In the genomic region with DNA sequence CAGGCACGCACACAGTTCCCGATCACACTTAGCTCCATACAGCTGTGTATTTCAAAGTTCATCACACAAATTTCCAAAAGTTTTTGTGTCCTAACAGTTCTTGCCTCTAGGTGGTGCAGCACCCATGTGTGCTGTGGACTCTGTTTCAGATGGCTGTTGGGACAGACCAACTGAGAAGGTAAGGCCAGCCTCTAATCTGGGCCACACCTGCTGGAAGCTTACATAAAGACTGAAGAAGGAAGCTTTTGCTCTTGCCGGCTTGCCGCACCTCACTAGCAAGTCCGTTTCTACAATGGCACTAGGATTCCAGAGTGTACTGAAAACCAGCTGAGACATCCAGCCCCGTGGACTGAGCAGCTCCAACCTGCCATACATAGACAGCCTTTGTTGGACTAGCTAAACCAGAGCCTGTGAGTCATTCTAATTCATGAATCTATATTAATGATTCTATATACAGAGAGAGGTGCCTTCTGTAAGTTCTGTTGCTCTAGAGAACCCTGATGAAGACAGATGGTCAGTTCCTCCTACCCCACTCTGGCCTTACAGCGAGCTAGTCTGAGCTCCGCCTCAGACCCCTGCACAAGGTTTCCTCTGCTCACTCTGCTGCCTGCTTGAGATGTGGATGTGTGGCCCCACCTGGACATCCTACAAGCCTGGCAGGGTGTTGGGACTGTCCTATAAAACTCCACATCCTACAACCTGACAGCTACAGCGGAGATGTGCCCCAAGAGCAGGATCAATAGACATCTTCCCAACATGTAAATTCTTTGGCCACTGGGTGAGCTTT, we compare ENCODE assay signal across 12 mouse cellular contexts. TPM values are rescaled to one million over a fixed set of nuclear protein-coding genes. Genes with fewer than 3 reads are reported as not detected.
DNase-seq lines count a peak whose midpoint lies in the region; ATAC-seq and TF ChIP-seq lines count a peak whose summit lies in the region.
"Had no signal": no experiment of that assay in that cellular context is flagged by ENCODE, and none has a peak within 500 bp of the region (broad histone marks: within the 10 kb centered on the region; RNA-seq: fewer than 3 reads in every experiment).

No protein-coding gene starts in this region.

- ATAC-seq in erythroblast, adult 5-6 weeks (replicated peaks; ENCODE audit: low FRiP score, poor library complexity, severe bottlenecking), result peak; percentile 79
- ATAC-seq in stomach, embryonic 14.5 days (ENCODE audit: insufficient number of reproducible peaks, insufficient read depth, low FRiP score, low read depth), result peak; percentile 69; the same call in 1 of the 2 replicates
- ATAC-seq: inflammation-experienced regulatory T-cells, adult 6 months had no signal

- TF ChIP-seq POLR2A in cerebellum, adult 2 months (IDR thresholded peaks at IDR 0.05; ENCODE audit: borderline replicate concordance, insufficient read depth, low read length), result no peak
- no peak for TF ChIP-seq POLR2A in lung, adult 2 months (IDR thresholded peaks at IDR 0.05; ENCODE audit: borderline replicate concordance, extremely low read depth, low read depth, low read length)

- no peak for DNase-seq in cerebellum, adult 2 months
- no peak for DNase-seq in cerebellum, postnatal 10 days
- DNase-seq in lung, adult 2 months, result no peak
- DNase-seq in lung, postnatal 4 days, result no peak
- DNase-seq in adrenal gland, postnatal 25 days, result no peak
- no peak for DNase-seq in urinary bladder, postnatal 10 days (ENCODE audit: low spot score)
- DNase-seq: right cerebral cortex, postnatal 4 days had no signal

- H3K9ac ChIP-seq in stomach, embryonic 14.5 days (replicated peaks; ENCODE audit: low read depth, low read length), result no peak overlapping the region
- H3K9ac ChIP-seq: neural tube, embryonic 13.5 days had no signal

- H3K4me3 ChIP-seq in cerebellum, adult 2 months (replicated peaks; ENCODE audit: insufficient read depth, low read depth, low read length), result no peak overlapping the region
- H3K4me3 ChIP-seq in lung, adult 2 months (replicated peaks; ENCODE audit: extremely low read depth, low read depth, low read length), result no peak overlapping the region
- no peak overlapping the region for H3K4me3 ChIP-seq in stomach, embryonic 14.5 days (ENCODE audit: low read depth, low read length)
- H3K4me3 ChIP-seq: neural tube, embryonic 13.5 days had no signal

- TF ChIP-seq CTCF in cerebellum, adult 2 months (IDR thresholded peaks at IDR 0.05; ENCODE audit: borderline replicate concordance, insufficient read depth, low read depth, low read length), result peak; percentile 28; the same call in 1 of the 2 replicates
- peak; percentile 50 for TF ChIP-seq CTCF in lung, adult 2 months (IDR thresholded peaks at IDR 0.05; ENCODE audit: insufficient read depth, low read length)

- H3K36me3 ChIP-seq in stomach, embryonic 14.5 days (ENCODE audit: control insufficient read depth, insufficient read depth, low read length), result no peaks in the 10 kb centered on the region
- H3K36me3 ChIP-seq: neural tube, embryonic 13.5 days had no signal

- H3K27ac ChIP-seq in cerebellum, adult 2 months (ENCODE audit: insufficient read depth, low read length), result no peak overlapping the region
- H3K27ac ChIP-seq in stomach, embryonic 14.5 days (ENCODE audit: low read length), result no peak overlapping the region
- H3K27ac ChIP-seq: macrophage; neural tube, embryonic 13.5 days had no signal

- no peak overlapping the region for H3K4me2 ChIP-seq in stomach, embryonic 14.5 days (replicated peaks; ENCODE audit: low read depth, low read length)
- H3K4me2 ChIP-seq: neural tube, embryonic 13.5 days had no signal

- 80% methylated on average over 9 of the region's 9 CpGs for WGBS in cerebellum, adult 2 months
- 68% methylated on average over 9 of the region's 9 CpGs for WGBS in lung, adult 2 months
- WGBS in stomach, embryonic 14.5 days, result 72% methylated on average over 9 of the region's 9 CpGs

- H3K9me3 ChIP-seq in stomach, embryonic 14.5 days (ENCODE audit: control insufficient read depth, low read depth, low read length), result no peaks in the 10 kb centered on the region
- H3K9me3 ChIP-seq: neural tube, embryonic 13.5 days had no signal

- H3K27me3 ChIP-seq in cerebellum, adult 2 months (ENCODE audit: control insufficient read depth, insufficient read depth, low read length), result no peaks in the 10 kb centered on the region; the same call in 1 of the 2 replicates
- no peaks in the 10 kb centered on the region for H3K27me3 ChIP-seq in stomach, embryonic 14.5 days (ENCODE audit: control insufficient read depth, insufficient read depth, low read length)
- H3K27me3 ChIP-seq: neural tube, embryonic 13.5 days had no signal

- no peaks in the 10 kb centered on the region for H3K4me1 ChIP-seq in cerebellum, adult 2 months (ENCODE audit: control insufficient read depth, insufficient read depth, low read length)
- H3K4me1 ChIP-seq in lung, adult 2 months (ENCODE audit: control insufficient read depth, insufficient read depth, low read length), result no peaks in the 10 kb centered on the region
- H3K4me1 ChIP-seq in stomach, embryonic 14.5 days (ENCODE audit: control insufficient read depth, insufficient read depth, low read length), result no peaks in the 10 kb centered on the region
- H3K4me1 ChIP-seq: neural tube, embryonic 13.5 days had no signal

RNA-seq across cellular contexts. Expression of a gene that starts 11.9 kb away (rescaled TPM):
- 0.35 and 0.41 TPM in 2 replicates for polyA plus RNA-seq in cerebellum, adult 2 months (2012; rRNA removed)
- 1.7 and 2.1 TPM in 2 replicates for polyA plus RNA-seq in lung, adult 2 months (2012; rRNA removed)
- total RNA-seq in erythroblast, adult 5-6 weeks (2015; ENCODE audit: low replicate concordance), result not detected in 2 replicates
- total RNA-seq in erythroblast, adult 5-6 weeks (2017; ENCODE audit: low replicate concordance), result not detected in 2 replicates
- polyA plus RNA-seq in stomach, embryonic 14.5 days (2014; fragmentation: Nextera tagmentation; extraction: Ambion mirVana), result not detected in 2 replicates
- 0.76 and 1.2 TPM in 2 replicates for total RNA-seq in adrenal gland, postnatal 25 days (2021)

RNA-seq across cellular contexts. Expression of a gene that starts 16.1 kb away (rescaled TPM):
- 6.9 and 8.2 TPM in 2 replicates for polyA plus RNA-seq in cerebellum, adult 2 months (2012; rRNA removed)
- 0.05 TPM in 1 of 2 replicates, not detected in the other for polyA plus RNA-seq in lung, adult 2 months (2012; rRNA removed)
- total RNA-seq in erythroblast, adult 5-6 weeks (2015; ENCODE audit: low replicate concordance), result 44.6 and 58.5 TPM in 2 replicates
- total RNA-seq in erythroblast, adult 5-6 weeks (2017; ENCODE audit: low replicate concordance), result 77.3 and 107 TPM in 2 replicates
- polyA plus RNA-seq in stomach, embryonic 14.5 days (2014; fragmentation: Nextera tagmentation; extraction: Ambion mirVana), result 0.55 TPM in 1 of 2 replicates, not detected in the other
- total RNA-seq in adrenal gland, postnatal 25 days (2021), result not detected in 2 replicates
- polyA plus RNA-seq: macrophage; neural tube, embryonic 13.5 days had no signal

RNA-seq across cellular contexts. Expression of a gene that starts 42.0 kb away (rescaled TPM):
- not detected in 2 replicates for polyA plus RNA-seq in cerebellum, adult 2 months (2012; rRNA removed)
- polyA plus RNA-seq in lung, adult 2 months (2012; rRNA removed), result 0.88 and 1.3 TPM in 2 replicates
- total RNA-seq in erythroblast, adult 5-6 weeks (2015; ENCODE audit: low replicate concordance), result 1.0 TPM in 1 of 2 replicates, not detected in the other
- total RNA-seq in erythroblast, adult 5-6 weeks (2017; ENCODE audit: low replicate concordance), result 0.09 TPM in 1 of 2 replicates, not detected in the other
- polyA plus RNA-seq in stomach, embryonic 14.5 days (2014; fragmentation: Nextera tagmentation; extraction: Ambion mirVana), result 0.17 and 0.19 TPM in 2 replicates
- not detected in 2 replicates for total RNA-seq in adrenal gland, postnatal 25 days (2021)
